Mouse (Mus musculus) layer of hippocampus, postnatal 10 days (tissue): ENCODE results near the gene Rell1. TPM values are rescaled to one million over a fixed set of nuclear protein-coding genes. Genes with fewer than 3 reads are reported as not detected.

ENCODE experiments used
- DNase-seq, 2 experiments: peaks; one replicate each; pipeline ENCODE4 v3.0.0; 2021; ENCODE audit warnings: low spot score in 2 of 2
- long read RNA-seq: library from polyadenylated mRNA; stranded (forward); transcript quantifications from one replicate; pipeline ENCODE4 v2.0.0, GENCODE M21; 2023
- total RNA-seq, 2 experiments: library from RNA; stranded (reverse); gene quantifications; 2 replicates each; pipeline ENCODE4 v1.2.3; 2021

Gene Rell1
- 10 to 100 TPM; 15.2 to 16.6 TPM for total RNA-seq
- long read RNA-seq, partial matches to known transcripts, result 0 of 4 reads
- long read RNA-seq, other reads (novel, unspliced or antisense), result 1 of 4 reads

- DNase-seq, result peak; percentile 96 to 97
Measured at GRCm38 (mm10) chr5:63968443-63969415, at the start of gene Rell1. Rell1 (minus strand) TSS chr5:63968897.

- no peak for DNase-seq
Measured at GRCm38 (mm10) chr5:64012596-64013366, 44.1 kb upstream of the Rell1 start.

GRCm38 (mm10) chr5:64006548-64006947 lies 37.9 kb upstream of the Rell1 start:
- no peak for DNase-seq

- no peak for DNase-seq
Measured at GRCm38 (mm10) chr5:64003302-64003701, 34.6 kb upstream of the Rell1 start.

GRCm38 (mm10) chr5:63993865-63994264 lies 25.2 kb upstream of the Rell1 start:
- DNase-seq, result no peak

- DNase-seq, result no peak
Measured at GRCm38 (mm10) chr5:63990675-63991074, 22.0 kb upstream of the Rell1 start.

- DNase-seq, result no peak
Measured at GRCm38 (mm10) chr5:63986337-63986736, 17.6 kb upstream of the Rell1 start.

- DNase-seq, result no peak
Measured at GRCm38 (mm10) chr5:63982296-63982695, 13.6 kb upstream of the Rell1 start.

- DNase-seq, result no peak
Measured at GRCm38 (mm10) chr5:63970991-63971390, 2.3 kb upstream of the Rell1 start.

GRCm38 (mm10) chr5:63970281-63970732 lies 1.6 kb upstream of the Rell1 start:
- no peak for DNase-seq

- DNase-seq, result no peak
Measured at GRCm38 (mm10) chr5:63969476-63970112, 897 bp upstream of the Rell1 start.

- DNase-seq, result no peak
Measured at GRCm38 (mm10) chr5:63967591-63968141, 1.0 kb downstream of the Rell1 start.

- DNase-seq, result no peak
Measured at GRCm38 (mm10) chr5:63966379-63966778, 2.3 kb downstream of the Rell1 start.

GRCm38 (mm10) chr5:63965946-63966345 lies 2.8 kb downstream of the Rell1 start:
- no peak for DNase-seq

- DNase-seq, result no peak
Measured at GRCm38 (mm10) chr5:63964576-63964975, 4.1 kb downstream of the Rell1 start.

GRCm38 (mm10) chr5:63961726-63962125 lies 7.0 kb downstream of the Rell1 start:
- no peak for DNase-seq

- DNase-seq, result no peak
Measured at GRCm38 (mm10) chr5:63960565-63960964, 8.1 kb downstream of the Rell1 start.

GRCm38 (mm10) chr5:63958963-63959708 lies 9.6 kb downstream of the Rell1 start:
- no peak for DNase-seq

GRCm38 (mm10) chr5:63957607-63958006 lies 11.1 kb downstream of the Rell1 start:
- DNase-seq, result no peak

GRCm38 (mm10) chr5:63956411-63956810 lies 12.3 kb downstream of the Rell1 start:
- no peak for DNase-seq
